Mouse (Mus musculus) urinary bladder, adult 18-20 months (tissue): Measurements from ENCODE around the gene Olfr115.

Source experiments
- DNase-seq, 2 experiments: peaks; one replicate each; pipeline ENCODE4 v3.0.0; 2022; ENCODE audit warnings: low spot score in 2 of 2, mixed read lengths in 2 of 2

Olfr115 gene

GRCm38 (mm10) chr17:37627009-37627408 lies at the start of gene Olfr115, which contains the start of gene Olfr116:
TSS of gene Olfr115 (minus strand) at chr17:37627109.
TSS of gene Olfr116 (minus strand) at chr17:37627199.
- DNase-seq = no peak

- DNase-seq = no peak
These were observed 39.8 kb upstream of the Olfr115 start, which contains the start of gene Olfr118 for GRCm38 (mm10) chr17:37666688-37667087. TSS of gene Olfr118 (plus strand) at chr17:37666988.

GRCm38 (mm10) chr17:37663682-37664081 lies 36.8 kb upstream of the Olfr115 start, which contains the start of gene Olfr117:
TSS of gene Olfr117 (minus strand) at chr17:37663782.
- no peak for DNase-seq

- no peak for DNase-seq
These were observed 34.3 kb downstream of the Olfr115 start, which contains the start of gene Olfr114 for GRCm38 (mm10) chr17:37592643-37593042. TSS of gene Olfr114 (minus strand) at chr17:37592743.

- no peak for DNase-seq
These were observed 49.3 kb downstream of the Olfr115 start, which contains the start of gene Olfr113 for GRCm38 (mm10) chr17:37577563-37577962. TSS of gene Olfr113 (minus strand) at chr17:37577663.

GRCm38 (mm10) chr17:37569351-37569750 lies 57.6 kb downstream of the Olfr115 start, which contains the start of gene Olfr112:
TSS of gene Olfr112 (minus strand) at chr17:37569451.
- DNase-seq = no peak
